Mouse (Mus musculus): ENCODE measurements around the gene Mark2. TPM values are rescaled to one million over a fixed set of nuclear protein-coding genes. Genes with fewer than 3 reads are reported as not detected.

The Mark2 gene
- polyA plus RNA-seq, 1 experiment from 2014 or later: 54.4 TPM

- WGBS: 90% methylated on average over 3 of the region's 3 CpGs
- Histone ChIP-seq H3K4me3 (replicated peaks) (no peak overlapping the region), H3K9me3 (no peaks in the 10 kb centered on the region), H3K4me2 (no peak overlapping the region), H3K9ac (replicated peaks) (no peak overlapping the region), H3K4me1 (replicated peaks) (no peaks in the 10 kb centered on the region), H3K27ac (no peak overlapping the region), H3K36me3 (no peaks in the 10 kb centered on the region), H3K27me3 (no peaks in the 10 kb centered on the region)
- no peak for ATAC-seq (ENCODE audit: insufficient number of reproducible peaks, insufficient read depth, low FRiP score, low TSS enrichment, low read depth)
Observed at GRCm38 (mm10) chr19:7321391-7321790, 20.3 kb downstream of the Mark2 start.

- no peak overlapping the region for H3K9ac ChIP-seq (replicated peaks)
- no peak overlapping the region for H3K4me3 ChIP-seq (replicated peaks)
- no peaks in the 10 kb centered on the region for H3K36me3 ChIP-seq
- H3K4me1 ChIP-seq (replicated peaks): no peaks in the 10 kb centered on the region
- no peaks in the 10 kb centered on the region for H3K27me3 ChIP-seq
- no peak overlapping the region for H3K27ac ChIP-seq
- H3K9me3 ChIP-seq: no peaks in the 10 kb centered on the region
- 57% methylated on average over 2 of the region's 2 CpGs for WGBS
- ATAC-seq (ENCODE audit: insufficient number of reproducible peaks, insufficient read depth, low FRiP score, low TSS enrichment, low read depth): no peak
- no peak overlapping the region for H3K4me2 ChIP-seq
Observed at GRCm38 (mm10) chr19:7320181-7320580, 21.5 kb downstream of the Mark2 start.

- peaks cover 6% of the 10 kb centered on the region for H3K4me1 ChIP-seq (replicated peaks)
- no peaks in the 10 kb centered on the region for H3K27me3 ChIP-seq
- WGBS: 84% methylated on average over 4 of the region's 4 CpGs
- H3K9me3 ChIP-seq: no peaks in the 10 kb centered on the region
- H3K27ac ChIP-seq: no peak overlapping the region
- no peak for ATAC-seq (ENCODE audit: insufficient number of reproducible peaks, insufficient read depth, low FRiP score, low TSS enrichment, low read depth)
- H3K4me2 ChIP-seq: no peak overlapping the region
- no peak overlapping the region for H3K4me3 ChIP-seq (replicated peaks)
- H3K9ac ChIP-seq (replicated peaks): no peak overlapping the region
- no peaks in the 10 kb centered on the region for H3K36me3 ChIP-seq
Observed at GRCm38 (mm10) chr19:7317716-7318115, 23.9 kb downstream of the Mark2 start.

- ATAC-seq (ENCODE audit: insufficient number of reproducible peaks, insufficient read depth, low FRiP score, low TSS enrichment, low read depth): no peak
- WGBS: 75% methylated on average over 4 of the region's 4 CpGs
- Histone ChIP-seq H3K4me3 (replicated peaks) (no peak overlapping the region), H3K9me3 (no peaks in the 10 kb centered on the region), H3K36me3 (no peaks in the 10 kb centered on the region), H3K4me1 (replicated peaks) (peaks cover 6% of the 10 kb centered on the region), H3K9ac (replicated peaks) (no peak overlapping the region), H3K4me2 (no peak overlapping the region), H3K27me3 (no peaks in the 10 kb centered on the region), H3K27ac (no peak overlapping the region)
Observed at GRCm38 (mm10) chr19:7316822-7317221, 24.8 kb downstream of the Mark2 start.

GRCm38 (mm10) chr19:7315587-7315984 is 26.1 kb downstream of the Mark2 start:
- 91% methylated on average over 4 of the region's 4 CpGs for WGBS
- H3K4me2 ChIP-seq: no peak overlapping the region
- H3K4me1 ChIP-seq (replicated peaks): peaks cover 17% of the 10 kb centered on the region
- H3K27ac ChIP-seq: no peak overlapping the region
- H3K36me3 ChIP-seq: no peaks in the 10 kb centered on the region
- H3K9me3 ChIP-seq: no peaks in the 10 kb centered on the region
- H3K9ac ChIP-seq (replicated peaks): no peak overlapping the region
- H3K27me3 ChIP-seq: no peaks in the 10 kb centered on the region
- ATAC-seq (ENCODE audit: insufficient number of reproducible peaks, insufficient read depth, low FRiP score, low TSS enrichment, low read depth): no peak
- H3K4me3 ChIP-seq (replicated peaks): no peak overlapping the region

- Histone ChIP-seq H3K4me1 (replicated peaks) (peaks cover 22% of the 10 kb centered on the region), H3K4me2 (no peak overlapping the region), H3K27ac (no peak overlapping the region), H3K27me3 (no peaks in the 10 kb centered on the region), H3K9me3 (no peaks in the 10 kb centered on the region), H3K4me3 (replicated peaks) (no peak overlapping the region), H3K9ac (replicated peaks) (no peak overlapping the region), H3K36me3 (no peaks in the 10 kb centered on the region)
- ATAC-seq (ENCODE audit: insufficient number of reproducible peaks, insufficient read depth, low FRiP score, low TSS enrichment, low read depth): no peak
- 93% methylated on average over 8 of the region's 8 CpGs for WGBS
Observed at GRCm38 (mm10) chr19:7314976-7315586, 26.6 kb downstream of the Mark2 start.

- no peak overlapping the region for H3K9ac ChIP-seq (replicated peaks)
- no peaks in the 10 kb centered on the region for H3K36me3 ChIP-seq
- WGBS: 87% methylated on average over 2 of the region's 2 CpGs
- no peak for ATAC-seq (ENCODE audit: insufficient number of reproducible peaks, insufficient read depth, low FRiP score, low TSS enrichment, low read depth)
- H3K27ac ChIP-seq: no peak overlapping the region
- H3K4me2 ChIP-seq: no peak overlapping the region
- no peak overlapping the region for H3K4me3 ChIP-seq (replicated peaks)
- H3K9me3 ChIP-seq: no peaks in the 10 kb centered on the region
- H3K4me1 ChIP-seq (replicated peaks): peaks cover 32% of the 10 kb centered on the region
- H3K27me3 ChIP-seq: no peaks in the 10 kb centered on the region
Observed at GRCm38 (mm10) chr19:7313660-7314059, 28.0 kb downstream of the Mark2 start.

GRCm38 (mm10) chr19:7311306-7311705 is 30.4 kb downstream of the Mark2 start:
- WGBS: 46% methylated on average over 10 of the region's 10 CpGs
- peaks cover 50% of the 10 kb centered on the region for H3K4me1 ChIP-seq (replicated peaks)
- peak overlapping the region; percentile 69; the same call in 1 of the 2 replicates for H3K27ac ChIP-seq
- 0 out of 2 replicates have a peak overlapping the region, but pooled peaks have one; percentile 9 for H3K4me2 ChIP-seq
- H3K27me3 ChIP-seq: no peaks in the 10 kb centered on the region
- no peak overlapping the region for H3K4me3 ChIP-seq (replicated peaks)
- ATAC-seq (ENCODE audit: insufficient number of reproducible peaks, insufficient read depth, low FRiP score, low TSS enrichment, low read depth): no peak
- H3K9ac ChIP-seq (replicated peaks): no peak overlapping the region
- no peaks in the 10 kb centered on the region for H3K36me3 ChIP-seq
- no peaks in the 10 kb centered on the region for H3K9me3 ChIP-seq

- Histone ChIP-seq H3K27ac (peak overlapping the region; percentile 69), H3K9me3 (no peaks in the 10 kb centered on the region), H3K36me3 (no peaks in the 10 kb centered on the region), H3K9ac (replicated peaks) (peak overlapping the region; percentile 28; the same call in 1 of the 2 replicates), H3K4me3 (replicated peaks) (0 out of 2 replicates have a peak overlapping the region, but pooled peaks have one; percentile 6), H3K27me3 (no peaks in the 10 kb centered on the region), H3K4me1 (replicated peaks) (peaks cover 50% of the 10 kb centered on the region), H3K4me2 (peak overlapping the region; percentile 9)
- no peak for ATAC-seq (ENCODE audit: insufficient number of reproducible peaks, insufficient read depth, low FRiP score, low TSS enrichment, low read depth)
- WGBS: 20% methylated on average over 5 of the region's 5 CpGs
Observed at GRCm38 (mm10) chr19:7310704-7311103, 31.0 kb downstream of the Mark2 start.

- no peaks in the 10 kb centered on the region for H3K36me3 ChIP-seq
- 68% methylated on average over 2 of the region's 2 CpGs for WGBS
Observed at GRCm38 (mm10) chr19:7309738-7310330, 31.8 kb downstream of the Mark2 start.

GRCm38 (mm10) chr19:7307995-7308770 is 33.5 kb downstream of the Mark2 start:
- Histone ChIP-seq H3K4me3 (replicated peaks) (no peak overlapping the region), H3K36me3 (no peaks in the 10 kb centered on the region), H3K9ac (replicated peaks) (no peak overlapping the region), H3K27ac (no peak overlapping the region), H3K9me3 (no peaks in the 10 kb centered on the region), H3K4me1 (replicated peaks) (peaks cover 44% of the 10 kb centered on the region), H3K27me3 (no peaks in the 10 kb centered on the region), H3K4me2 (no peak overlapping the region)
- ATAC-seq (ENCODE audit: insufficient number of reproducible peaks, insufficient read depth, low FRiP score, low TSS enrichment, low read depth): no peak
- 65% methylated on average over 8 of the region's 8 CpGs for WGBS

More at GRCm38 (mm10) chr19:7309738-7310330, 31.8 kb downstream of the Mark2 start:
- Histone ChIP-seq H3K4me1 (replicated peaks) (peaks cover 50% of the 10 kb centered on the region), H3K4me3 (replicated peaks) (no peak overlapping the region), H3K9ac (replicated peaks) (no peak overlapping the region), H3K27me3 (no peaks in the 10 kb centered on the region), H3K9me3 (no peaks in the 10 kb centered on the region), H3K4me2 (no peak overlapping the region), H3K27ac (0 out of 2 replicates have a peak overlapping the region, but pooled peaks have one; percentile 69)
- ATAC-seq (ENCODE audit: insufficient number of reproducible peaks, insufficient read depth, low FRiP score, low TSS enrichment, low read depth): no peak

All from limb, embryonic 12.5 days (tissue).